Mouse (Mus musculus) megakaryocyte, embryonic 14.5 days (primary cell): ENCODE data around the gene Smarca4.

Experiments
- FLI1 ChIP-seq: IDR thresholded peaks from 2 replicates; pipeline ENCODE4 v1.6.1; 2012; ENCODE audit warnings: low read length, inconsistent platforms, mixed read lengths
- GATA1 ChIP-seq: IDR thresholded peaks from 3 replicates; pipeline ENCODE4 v1.6.1; 2012; ENCODE audit warnings: mixed read lengths, low read length, inconsistent platforms, borderline replicate concordance

GRCm38 (mm10) chr9:21740427-21740826 is 124.5 kb downstream of the Smarca4 start:
- TF ChIP-seq GATA1 (no peak), FLI1 (no peak)
